Mouse (Mus musculus): ENCODE measurements around the gene Sun2.

DNA sequence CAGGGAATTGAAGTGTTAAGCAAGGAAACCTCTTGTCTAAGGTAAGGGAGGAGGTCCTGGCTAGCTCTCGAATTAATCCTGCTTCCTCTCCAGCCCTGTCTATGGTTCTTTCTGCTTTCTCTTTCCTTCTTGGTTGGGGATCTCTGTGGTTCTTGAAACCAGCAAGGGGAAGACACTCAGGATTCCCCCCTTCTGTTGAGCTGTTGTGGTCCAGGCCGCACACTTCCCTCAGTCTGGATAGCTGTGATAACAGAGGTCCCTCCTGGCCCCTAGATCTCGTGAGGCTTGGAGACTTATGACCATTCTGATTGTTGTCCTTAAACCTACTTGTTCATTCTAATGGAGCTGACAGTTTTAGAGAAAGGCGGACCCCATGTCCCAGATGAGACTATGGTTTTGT, 47.8 kb downstream of the Sun2 start:
- TF ChIP-seq CTCF (IDR thresholded peaks at IDR 0.05; ENCODE audit: control insufficient read depth, insufficient read depth, insufficient read length) (no peak), CEBPB (IDR thresholded peaks at IDR 0.05; ENCODE audit: low read depth) (no peak), MYOG (IDR thresholded peaks at IDR 0.05; ENCODE audit: control insufficient read depth, extremely low read depth, insufficient read length) (no peak), MYOD1 (IDR thresholded peaks at IDR 0.05; ENCODE audit: control insufficient read depth, insufficient read length, low read depth) (no peak), MAX (IDR thresholded peaks at IDR 0.05) (no peak)
